Mouse (Mus musculus) midbrain, embryonic 10.5 days (tissue): ENCODE results near the gene Sh3rf3. TPM values are rescaled to one million over a fixed set of nuclear protein-coding genes. Genes with fewer than 3 reads are reported as not detected.

Experiments
- DNase-seq: peaks from one replicate; pipeline ENCODE4 v3.0.0-alpha.2; 2017; ENCODE audit warnings: low spot score
- H3K27ac ChIP-seq: fragments of 300-500 bp; sonication (generic); replicated peaks from 2 replicates; pipeline ENCODE4 v1.5.1; 2016; ENCODE audit warnings: mild to moderate bottlenecking
- H3K27me3 ChIP-seq: fragments of 300-500 bp; sonication (generic); 2 replicates; pipeline ENCODE4 v1.6.1; 2016; ENCODE audit warnings: low read depth, mild to moderate bottlenecking; ENCODE audit not compliant: poor library complexity, severe bottlenecking
- H3K36me3 ChIP-seq: fragments of 300-500 bp; sonication (generic); 2 replicates; pipeline ENCODE4 v1.6.1; 2016; ENCODE audit warnings: mild to moderate bottlenecking, moderate library complexity
- H3K4me1 ChIP-seq: fragments of 300-500 bp; sonication (generic); 2 replicates; pipeline ENCODE4 v1.6.1; 2016
- H3K4me3 ChIP-seq: fragments of 300-500 bp; sonication (generic); 2 replicates; pipeline ENCODE4 v1.5.1; 2016; ENCODE audit warnings: mild to moderate bottlenecking, moderate library complexity
- H3K9me3 ChIP-seq: fragments of 300-500 bp; sonication (generic); replicated peaks from 2 replicates; pipeline ENCODE4 v1.6.1; 2016; ENCODE audit warnings: mild to moderate bottlenecking
- WGBS: fragments of 180-500 bp; shearing (Covaris S2); methylation state at CpG from one replicate; pipeline ENCODE4 v1.1.7; 2016; 5-methylcytosine and 5-hydroxymethylcytosine counted together
- polyA plus RNA-seq: library from polyadenylated mRNA; unstranded; fragments of >200 nt; fragmentation: Nextera tagmentation; extraction: Ambion mirVana; gene quantifications from 2 replicates; pipeline ENCODE4 v1.2.1, GENCODE M21; 2016

Gene Sh3rf3
- polyA plus RNA-seq, 1 experiment from 2014 or later: 0.83 TPM

- whole genome bisulfite sequencing: 86% methylated on average over 9 of the region's 9 CpGs
- Histone ChIP-seq H3K36me3 (no peaks in the 10 kb centered on the region), H3K9me3 (no peaks in the 10 kb centered on the region), H3K27me3 (no peaks in the 10 kb centered on the region), H3K4me1 (0 out of 2 replicates have a peak, but pooled peaks cover 3% of the 10 kb centered on the region), H3K4me3 (no peak overlapping the region), H3K27ac (no peak overlapping the region)
- DNase-seq: no peak
These were observed 168.6 kb downstream of the Sh3rf3 start for GRCm38 (mm10) chr10:58981674-58982329.

DNA sequence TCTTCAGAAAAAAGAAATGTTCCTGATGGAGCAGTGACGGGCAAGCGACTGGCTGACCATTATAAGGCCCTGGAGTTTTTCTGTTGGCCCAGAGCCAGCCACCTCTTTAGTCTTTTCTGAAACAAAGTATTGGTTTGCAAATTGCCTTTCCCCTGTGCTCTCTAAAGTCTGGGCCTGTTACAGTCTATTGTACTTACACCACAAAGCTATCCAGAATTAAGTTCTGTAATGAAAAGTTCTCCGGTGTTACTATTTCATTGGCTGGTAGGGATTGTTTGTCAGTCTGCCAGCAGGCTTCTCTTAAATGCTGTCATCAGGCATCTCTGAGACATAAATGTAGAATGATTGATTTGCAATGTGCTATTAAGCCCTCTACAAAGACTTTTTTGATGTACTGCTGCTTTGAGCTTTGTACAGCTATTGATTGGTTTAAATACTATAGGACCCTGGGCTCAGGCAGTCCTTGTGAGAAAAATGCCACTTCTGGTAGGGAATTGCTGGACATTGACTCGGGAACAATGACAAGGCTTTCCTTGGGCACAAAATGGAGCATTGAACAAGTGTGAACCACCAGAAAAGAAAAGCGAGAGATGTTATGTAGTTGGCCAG lies 169.5 kb downstream of the Sh3rf3 start:
- no peaks in the 10 kb centered on the region for H3K9me3 ChIP-seq
- H3K27ac ChIP-seq: no peak overlapping the region
- H3K36me3 ChIP-seq: no peaks in the 10 kb centered on the region
- 0 out of 2 replicates have a peak, but pooled peaks cover 3% of the 10 kb centered on the region for H3K4me1 ChIP-seq
- DNase-seq: no peak
- WGBS: 81% methylated on average over 5 of the region's 5 CpGs
- no peaks in the 10 kb centered on the region for H3K27me3 ChIP-seq
- no peak overlapping the region for H3K4me3 ChIP-seq

- H3K4me1 ChIP-seq: no peaks in the 10 kb centered on the region
- no peak overlapping the region for H3K4me3 ChIP-seq
- no peak overlapping the region for H3K27ac ChIP-seq
- DNase-seq: no peak
- no peaks in the 10 kb centered on the region for H3K9me3 ChIP-seq
- no peaks in the 10 kb centered on the region for H3K36me3 ChIP-seq
- H3K27me3 ChIP-seq: no peaks in the 10 kb centered on the region
- WGBS: 84% methylated on average over 3 of the region's 3 CpGs
These were observed 178.5 kb downstream of the Sh3rf3 start for GRCm38 (mm10) chr10:58991611-58992010.

- Histone ChIP-seq H3K27me3 (no peaks in the 10 kb centered on the region), H3K4me3 (no peak overlapping the region), H3K9me3 (no peaks in the 10 kb centered on the region), H3K27ac (no peak overlapping the region), H3K36me3 (no peaks in the 10 kb centered on the region), H3K4me1 (no peaks in the 10 kb centered on the region)
- DNase-seq: no peak
- WGBS: 84% methylated on average over 2 of the region's 2 CpGs
These were observed 181.6 kb downstream of the Sh3rf3 start for GRCm38 (mm10) chr10:58994726-58995125.

- no peaks in the 10 kb centered on the region for H3K9me3 ChIP-seq
- H3K4me1 ChIP-seq: no peaks in the 10 kb centered on the region
- no peak overlapping the region for H3K27ac ChIP-seq
- H3K27me3 ChIP-seq: no peaks in the 10 kb centered on the region
- WGBS: 77% methylated on average over 3 of the region's 3 CpGs
- H3K4me3 ChIP-seq: no peak overlapping the region
- H3K36me3 ChIP-seq: no peaks in the 10 kb centered on the region
- no peak for DNase-seq
These were observed 182.0 kb downstream of the Sh3rf3 start for GRCm38 (mm10) chr10:58995132-58995531.

- no peaks in the 10 kb centered on the region for H3K27me3 ChIP-seq
- 93% methylated on average over 9 of the region's 9 CpGs for WGBS
- H3K4me1 ChIP-seq: no peaks in the 10 kb centered on the region
- no peak for DNase-seq
- no peak overlapping the region for H3K27ac ChIP-seq
- no peaks in the 10 kb centered on the region for H3K36me3 ChIP-seq
- no peak overlapping the region for H3K4me3 ChIP-seq
- H3K9me3 ChIP-seq: no peaks in the 10 kb centered on the region
These were observed 189.2 kb downstream of the Sh3rf3 start for GRCm38 (mm10) chr10:59002361-59002760.

DNA sequence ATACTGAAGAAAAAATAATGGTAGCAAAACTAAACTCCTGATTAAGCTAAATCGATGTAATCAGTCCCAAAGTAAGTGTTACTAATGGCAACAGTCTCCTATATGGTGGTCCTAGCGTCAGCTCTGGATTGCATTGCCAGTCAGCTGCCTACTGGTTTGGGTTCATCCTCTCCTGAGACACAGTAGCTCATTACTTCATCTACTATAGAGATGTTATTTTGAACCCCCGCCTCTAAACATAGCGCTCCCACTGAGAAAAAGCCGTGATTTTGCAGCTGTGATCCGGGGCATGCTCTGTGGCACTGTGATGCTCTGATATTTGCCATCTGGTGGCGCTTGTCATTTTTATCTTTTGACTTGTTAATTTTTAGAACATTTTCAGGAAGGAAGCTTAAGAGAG lies 198.3 kb downstream of the Sh3rf3 start:
- no peaks in the 10 kb centered on the region for H3K27me3 ChIP-seq
- H3K27ac ChIP-seq: no peak overlapping the region
- no peak overlapping the region for H3K4me3 ChIP-seq
- H3K9me3 ChIP-seq: no peaks in the 10 kb centered on the region
- H3K36me3 ChIP-seq: no peaks in the 10 kb centered on the region
- no peaks in the 10 kb centered on the region for H3K4me1 ChIP-seq
- WGBS: 91% methylated on average over 7 of the region's 7 CpGs
- DNase-seq: no peak

DNA sequence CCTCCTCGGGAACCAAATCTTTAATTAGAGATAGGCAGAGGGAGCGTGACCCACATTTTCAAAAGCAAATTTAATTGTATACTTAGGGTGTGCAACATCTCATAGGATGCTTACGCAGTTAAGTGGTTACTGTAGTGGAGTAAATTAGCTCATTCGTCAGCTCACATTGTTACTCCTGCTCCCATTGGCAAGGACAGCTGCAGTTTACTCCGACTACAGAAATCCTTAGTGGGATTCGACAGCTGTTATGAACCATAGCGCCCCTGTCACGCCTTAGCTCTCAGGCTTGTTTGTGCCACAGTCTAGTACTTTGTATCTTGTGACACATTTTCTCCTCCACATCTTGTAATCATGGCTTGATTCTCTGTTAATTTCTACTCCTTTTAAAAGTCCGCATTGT lies 200.5 kb downstream of the Sh3rf3 start:
- DNase-seq: no peak
- WGBS: 93% methylated on average over 9 of the region's 9 CpGs
- H3K9me3 ChIP-seq: no peaks in the 10 kb centered on the region; the same call in 1 of the 2 replicates
- H3K27ac ChIP-seq: no peak overlapping the region
- H3K4me1 ChIP-seq: no peaks in the 10 kb centered on the region
- no peaks in the 10 kb centered on the region for H3K27me3 ChIP-seq
- H3K4me3 ChIP-seq: no peak overlapping the region
- no peaks in the 10 kb centered on the region for H3K36me3 ChIP-seq

DNA sequence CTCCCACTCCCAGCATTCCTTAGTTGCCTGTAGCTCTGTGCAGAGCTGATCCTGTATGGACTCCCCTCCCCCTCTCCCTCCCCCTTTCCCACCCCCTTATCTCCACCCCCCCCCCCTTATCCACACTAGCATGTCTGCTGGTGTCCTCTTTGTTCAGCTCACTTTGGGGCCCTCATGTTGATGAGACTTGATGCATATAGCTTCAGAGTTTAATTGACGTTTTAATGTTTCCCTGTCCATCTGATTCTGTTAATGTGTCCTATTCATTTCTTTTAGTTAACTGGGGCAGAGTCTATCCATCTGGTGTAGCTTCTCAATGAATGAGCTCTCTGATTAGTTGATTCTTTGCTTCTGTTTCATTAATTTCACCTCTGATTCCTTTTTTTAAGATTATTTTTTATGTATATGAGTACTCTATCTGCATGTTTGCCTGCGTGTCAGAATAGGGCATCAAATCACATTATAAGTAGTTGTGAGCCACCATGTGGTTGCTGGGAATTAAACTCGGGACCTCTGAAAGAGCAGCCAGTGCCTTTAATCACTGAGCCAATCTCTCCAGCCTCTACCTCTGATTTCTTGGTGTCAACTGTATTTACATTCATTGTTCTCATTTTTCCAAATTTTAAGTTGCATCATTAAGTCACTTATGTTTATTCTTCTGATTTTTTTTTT lies 206.3 kb downstream of the Sh3rf3 start:
- H3K9me3 ChIP-seq: no peaks in the 10 kb centered on the region; the same call in 1 of the 2 replicates
- no peaks in the 10 kb centered on the region for H3K4me1 ChIP-seq
- no peaks in the 10 kb centered on the region for H3K36me3 ChIP-seq
- no peak overlapping the region for H3K27ac ChIP-seq
- H3K27me3 ChIP-seq: no peaks in the 10 kb centered on the region
- H3K4me3 ChIP-seq: no peak overlapping the region
- 69% methylated on average over 3 of the region's 3 CpGs for WGBS
- no peak for DNase-seq

DNA sequence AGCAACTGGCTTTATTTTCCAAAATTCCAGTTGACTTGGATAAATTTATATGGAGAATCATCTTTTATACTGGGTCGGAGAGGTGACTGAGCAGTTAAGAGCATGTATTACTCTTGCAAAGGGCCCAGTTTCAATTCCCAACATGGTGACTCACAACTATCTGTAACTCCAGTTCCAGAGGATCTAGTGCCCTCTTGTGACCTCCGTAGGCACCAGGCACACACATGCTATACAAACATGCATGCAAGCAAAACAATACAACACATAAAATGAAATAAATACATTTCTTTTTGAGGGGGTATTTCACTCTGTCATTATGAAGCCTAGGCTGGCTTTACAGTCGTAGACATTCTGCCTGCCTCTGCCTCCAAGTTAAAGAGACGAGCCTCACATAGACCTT lies 237.3 kb downstream of the Sh3rf3 start:
- Histone ChIP-seq H3K36me3 (no peaks in the 10 kb centered on the region), H3K4me3 (no peak overlapping the region), H3K27ac (no peak overlapping the region), H3K9me3 (0 out of 2 replicates have a peak, but pooled peaks cover 9% of the 10 kb centered on the region), H3K27me3 (no peaks in the 10 kb centered on the region), H3K4me1 (no peaks in the 10 kb centered on the region)
- DNase-seq: no peak
- WGBS: 86% methylated on average over 4 of the region's 4 CpGs

- H3K4me1 ChIP-seq: peaks cover 4% of the 10 kb centered on the region; the same call in 1 of the 2 replicates
- no peaks in the 10 kb centered on the region for H3K36me3 ChIP-seq
- no peaks in the 10 kb centered on the region for H3K9me3 ChIP-seq
- no peak overlapping the region for H3K4me3 ChIP-seq
- no peak overlapping the region for H3K27ac ChIP-seq
- no peak for DNase-seq
- H3K27me3 ChIP-seq: no peaks in the 10 kb centered on the region
- 63% methylated on average over 6 of the region's 6 CpGs for WGBS
These were observed 243.1 kb downstream of the Sh3rf3 start for GRCm38 (mm10) chr10:59056294-59056693.

GRCm38 (mm10) chr10:59066804-59067203 lies 253.6 kb downstream of the Sh3rf3 start:
- H3K27me3 ChIP-seq: no peaks in the 10 kb centered on the region
- no peak overlapping the region for H3K4me3 ChIP-seq
- no peak for DNase-seq
- no peak overlapping the region for H3K27ac ChIP-seq
- no peaks in the 10 kb centered on the region for H3K36me3 ChIP-seq
- no peaks in the 10 kb centered on the region for H3K4me1 ChIP-seq
- H3K9me3 ChIP-seq: no peaks in the 10 kb centered on the region
- 86% methylated on average over 6 of the region's 6 CpGs for WGBS

DNA sequence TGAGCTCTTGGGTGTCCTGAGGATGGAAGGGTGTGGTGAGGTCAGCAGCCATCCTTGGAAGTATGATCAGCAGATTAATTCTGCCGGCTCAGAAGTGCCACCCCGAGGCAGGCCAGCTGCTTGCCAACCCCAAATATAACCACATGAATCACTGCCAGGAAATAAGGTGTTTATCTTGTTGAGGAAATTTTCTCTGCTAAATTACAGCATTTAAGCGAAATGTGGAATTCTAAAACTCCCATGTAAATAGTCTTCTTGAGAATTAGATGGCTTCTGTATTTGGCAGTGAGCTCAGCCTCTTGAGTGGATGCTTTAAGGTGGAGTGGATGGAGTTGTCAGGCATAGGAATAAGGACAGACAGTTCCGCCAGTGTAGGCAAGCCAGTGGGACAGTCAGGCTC lies 259.7 kb downstream of the Sh3rf3 start:
- WGBS: 92% methylated on average over 4 of the region's 4 CpGs
- Histone ChIP-seq H3K4me1 (peaks cover 5% of the 10 kb centered on the region; the same call in 1 of the 2 replicates), H3K36me3 (no peaks in the 10 kb centered on the region), H3K9me3 (no peaks in the 10 kb centered on the region), H3K27ac (0 out of 2 replicates have a peak overlapping the region, but pooled peaks have one; percentile 28), H3K27me3 (no peaks in the 10 kb centered on the region), H3K4me3 (no peak overlapping the region)
- DNase-seq: no peak
